Mouse (Mus musculus): ENCODE results near the gene Tmc1. TPM values are rescaled to one million over a fixed set of nuclear protein-coding genes. Genes with fewer than 3 reads are reported as not detected.

The Tmc1 gene
- total RNA-seq, 1 experiment, result 0.36 TPM

- no peak overlapping the region for H3K4me3 ChIP-seq (ENCODE audit: insufficient read depth in 1 of 2, low read depth in 1 of 2, low read length in 2 of 2, poor library complexity in 1 of 2, severe bottlenecking in 1 of 2)
- H3K4me1 ChIP-seq (ENCODE audit: control insufficient read depth in 2 of 2, insufficient read depth in 2 of 2, low read length in 2 of 2, poor library complexity in 1 of 2), result no peaks in the 10 kb centered on the region
- no peaks in the 10 kb centered on the region for H3K9me3 ChIP-seq (ENCODE audit: control insufficient read depth, insufficient read depth, low read depth, low read length)
- no peaks in the 10 kb centered on the region for H3K36me3 ChIP-seq (ENCODE audit: control insufficient read depth, insufficient read depth, low read length, poor library complexity, severe bottlenecking)
- no peak for TF ChIP-seq ZNF384 (IDR thresholded peaks at IDR 0.05; ENCODE audit: low read depth, low read length)
- no peak for TF ChIP-seq MAFK (IDR thresholded peaks at IDR 0.05; ENCODE audit: insufficient read depth, low read depth, low read length)
- TF ChIP-seq ZC3H11A (IDR thresholded peaks at IDR 0.05; ENCODE audit: borderline replicate concordance, low read depth, low read length), result no peak
- TF ChIP-seq CHD2 (IDR thresholded peaks at IDR 0.05; ENCODE audit: low read depth, low read length), result no peak
- no peak for TF ChIP-seq HCFC1 (IDR thresholded peaks at IDR 0.05; ENCODE audit: borderline replicate concordance, insufficient read depth, low read length)
- no peak overlapping the region for H3K9ac ChIP-seq (ENCODE audit: insufficient read depth, low read depth, low read length, poor library complexity, severe bottlenecking)
- H3K27ac ChIP-seq (ENCODE audit: insufficient read depth, low read depth, low read length, poor library complexity, severe bottlenecking), result no peak overlapping the region
- no peak for DNase-seq (ENCODE audit: low read depth, low spot score)
- in situ Hi-C loops (cut with MboI; ENCODE audit: low sequenced_read_pairs in 2 of 2, unreplicated experiment in 2 of 2), result loop anchor here (25.0 kb wide), 2 partner anchors 325 to 400 kb away; no protein-coding TSS in a partner anchor
Measured at GRCm38 (mm10) chr19:20761675-20762426, 192.2 kb downstream of the Tmc1 start.

GRCm38 (mm10) chr19:20761119-20761518 lies 192.9 kb downstream of the Tmc1 start:
- H3K4me3 ChIP-seq (ENCODE audit: insufficient read depth in 1 of 2, low read depth in 1 of 2, low read length in 2 of 2, poor library complexity in 1 of 2, severe bottlenecking in 1 of 2), result no peak overlapping the region
- no peaks in the 10 kb centered on the region for H3K36me3 ChIP-seq (ENCODE audit: control insufficient read depth, insufficient read depth, low read length, poor library complexity, severe bottlenecking)
- no peak for DNase-seq (ENCODE audit: low read depth, low spot score)
- H3K4me1 ChIP-seq (ENCODE audit: control insufficient read depth in 2 of 2, insufficient read depth in 2 of 2, low read length in 2 of 2, poor library complexity in 1 of 2), result no peaks in the 10 kb centered on the region
- H3K9ac ChIP-seq (ENCODE audit: insufficient read depth, low read depth, low read length, poor library complexity, severe bottlenecking), result no peak overlapping the region
- in situ Hi-C loops (cut with MboI; ENCODE audit: low sequenced_read_pairs in 2 of 2, unreplicated experiment in 2 of 2), result loop anchor here (25.0 kb wide), 2 partner anchors 324 to 399 kb away; no protein-coding TSS in a partner anchor
- H3K27ac ChIP-seq (ENCODE audit: insufficient read depth, low read depth, low read length, poor library complexity, severe bottlenecking), result no peak overlapping the region
- no peaks in the 10 kb centered on the region for H3K9me3 ChIP-seq (ENCODE audit: control insufficient read depth, insufficient read depth, low read depth, low read length)
- TF ChIP-seq ZNF384 (IDR thresholded peaks at IDR 0.05; ENCODE audit: low read depth, low read length) (no peak), HCFC1 (IDR thresholded peaks at IDR 0.05; ENCODE audit: borderline replicate concordance, insufficient read depth, low read length) (no peak), MAFK (IDR thresholded peaks at IDR 0.05; ENCODE audit: insufficient read depth, low read depth, low read length) (no peak), CHD2 (IDR thresholded peaks at IDR 0.05; ENCODE audit: low read depth, low read length) (no peak), ZC3H11A (IDR thresholded peaks at IDR 0.05; ENCODE audit: borderline replicate concordance, low read depth, low read length) (no peak)

DNA sequence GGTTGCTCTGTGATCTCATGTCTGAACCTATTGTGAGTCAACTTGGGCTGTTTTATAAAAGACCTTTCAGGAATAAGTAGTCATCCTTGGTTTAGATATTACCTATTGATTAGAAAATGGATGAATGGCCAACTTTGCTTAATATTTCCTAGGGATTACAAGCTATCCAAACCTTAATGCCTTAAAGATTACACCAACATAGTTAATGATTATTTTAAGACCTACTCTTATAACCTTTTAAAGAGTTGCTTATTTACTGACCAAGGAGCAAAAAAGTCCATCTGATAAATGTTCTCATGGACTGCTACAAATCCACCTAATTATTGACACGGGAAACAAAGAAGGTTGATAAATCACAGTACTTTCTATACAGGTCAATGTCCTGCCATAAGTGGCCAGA lies 209.4 kb downstream of the Tmc1 start:
- H3K9me3 ChIP-seq (ENCODE audit: control insufficient read depth, insufficient read depth, low read depth, low read length), result no peaks in the 10 kb centered on the region
- no peaks in the 10 kb centered on the region for H3K4me1 ChIP-seq (ENCODE audit: control insufficient read depth in 2 of 2, insufficient read depth in 2 of 2, low read length in 2 of 2, poor library complexity in 1 of 2)
- no peak overlapping the region for H3K27ac ChIP-seq (ENCODE audit: insufficient read depth, low read depth, low read length, poor library complexity, severe bottlenecking)
- in situ Hi-C loops (cut with MboI; ENCODE audit: low sequenced_read_pairs in 2 of 2, unreplicated experiment in 2 of 2), result loop anchor here in 1 of 2 experiments (25.0 kb wide), 1 partner anchor 382 kb away; no protein-coding TSS in a partner anchor
- H3K9ac ChIP-seq (ENCODE audit: insufficient read depth, low read depth, low read length, poor library complexity, severe bottlenecking), result no peak overlapping the region
- TF ChIP-seq ZC3H11A (IDR thresholded peaks at IDR 0.05; ENCODE audit: borderline replicate concordance, low read depth, low read length) (no peak), MAFK (IDR thresholded peaks at IDR 0.05; ENCODE audit: insufficient read depth, low read depth, low read length) (no peak), CHD2 (IDR thresholded peaks at IDR 0.05; ENCODE audit: low read depth, low read length) (no peak), HCFC1 (IDR thresholded peaks at IDR 0.05; ENCODE audit: borderline replicate concordance, insufficient read depth, low read length) (no peak), ZNF384 (IDR thresholded peaks at IDR 0.05; ENCODE audit: low read depth, low read length) (no peak)
- DNase-seq (ENCODE audit: low read depth, low spot score), result no peak
- no peak overlapping the region for H3K4me3 ChIP-seq (ENCODE audit: insufficient read depth in 1 of 2, low read depth in 1 of 2, low read length in 2 of 2, poor library complexity in 1 of 2, severe bottlenecking in 1 of 2)
- H3K36me3 ChIP-seq (ENCODE audit: control insufficient read depth, insufficient read depth, low read length, poor library complexity, severe bottlenecking), result no peaks in the 10 kb centered on the region

Other genes starting within 250 kb of the Tmc1 start
- gene Aldh1a7, start 226.6 kb downstream of the Tmc1 start, total RNA-seq (2012; rRNA removed), result 0.49 TPM in 1 of 2 replicates, not detected in the other

Data from ES-E14 (cell line).